9 mouse cellular contexts compared by ENCODE assay signal in the genomic region with DNA sequence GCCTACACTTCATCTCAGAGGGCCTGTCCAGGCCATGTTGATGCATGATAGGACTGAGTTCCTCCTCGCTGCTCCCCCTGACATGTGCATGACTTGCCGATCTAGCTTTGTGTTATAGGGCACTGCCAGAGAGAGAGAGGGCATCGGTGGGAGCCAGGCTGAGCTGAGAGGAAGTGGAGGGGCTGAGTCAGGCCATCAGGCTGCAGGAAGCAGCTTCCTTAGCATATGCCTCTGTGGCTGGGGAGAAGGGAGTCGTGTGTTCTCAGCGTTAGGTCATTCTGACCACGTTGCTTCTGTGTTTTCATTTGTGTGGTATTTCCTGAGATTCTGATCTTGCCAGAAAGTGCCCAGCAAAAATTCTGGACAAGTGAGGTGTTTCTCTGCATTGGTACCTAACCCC. TPM values are rescaled to one million over a fixed set of nuclear protein-coding genes. Genes with fewer than 3 reads are reported as not detected.
DNase-seq lines count a peak whose midpoint lies in the region; ATAC-seq lines count a peak whose summit lies in the region.
"Had no signal": no experiment of that assay in that cellular context is flagged by ENCODE, and none has a peak within 500 bp of the region (broad histone marks: within the 10 kb centered on the region; RNA-seq: fewer than 3 reads in every experiment).

No protein-coding gene starts in this region.

- 45% methylated on average over 6 of the region's 6 CpGs for WGBS in heart, embryonic 13.5 days

- peak overlapping the region; percentile 47; the same call in 1 of the 2 replicates for H3K9ac ChIP-seq in heart, embryonic 13.5 days
- H3K9ac ChIP-seq: hindbrain, embryonic 15.5 days had no signal

- H3K27ac ChIP-seq in heart, embryonic 13.5 days (replicated peaks), result peak overlapping the region; percentile 59
- H3K27ac ChIP-seq: hindbrain, embryonic 15.5 days had no signal

- DNase-seq in kidney, adult 9 months, result peak; percentile 26
- no peak for DNase-seq in kidney, postnatal 25 days
- DNase-seq in cerebellum, adult 9-11 months, result no peak
- DNase-seq in left cerebral cortex, adult 9 months (ENCODE audit: low spot score in 2 of 2), result no peak
- DNase-seq in adrenal gland, adult 2 months, result no peak

- peaks cover 77% of the 10 kb centered on the region for H3K4me1 ChIP-seq in heart, embryonic 13.5 days

- ATAC-seq in CD4-positive, CD25-positive, alpha-beta regulatory T cell, adult 4 months, result peak; percentile 51
- no peak for ATAC-seq in heart, embryonic 13.5 days (ENCODE audit: extremely low read depth, insufficient number of reproducible peaks, low FRiP score, low TSS enrichment)
- ATAC-seq in megakaryocyte-erythroid progenitor cell, adult 5-6 weeks (replicated peaks; ENCODE audit: low FRiP score, low TSS enrichment, poor library complexity, severe bottlenecking), result peak; percentile 31

- no peaks in the 10 kb centered on the region for H3K36me3 ChIP-seq in heart, embryonic 13.5 days
- H3K36me3 ChIP-seq: hindbrain, embryonic 15.5 days had no signal

- H3K27me3 ChIP-seq in heart, embryonic 13.5 days (replicated peaks), result no peaks in the 10 kb centered on the region
- H3K27me3 ChIP-seq: hindbrain, embryonic 15.5 days had no signal

- H3K4me3 ChIP-seq in heart, embryonic 13.5 days, result no peak overlapping the region
- H3K4me3 ChIP-seq: hindbrain, embryonic 15.5 days had no signal

- no peak overlapping the region for H3K4me2 ChIP-seq in heart, embryonic 13.5 days
- H3K4me2 ChIP-seq: hindbrain, embryonic 15.5 days had no signal

- no peaks in the 10 kb centered on the region for H3K9me3 ChIP-seq in heart, embryonic 13.5 days
- H3K9me3 ChIP-seq: hindbrain, embryonic 15.5 days had no signal

RNA-seq across cellular contexts. Expression of gene Ptpn1, which starts 17.4 kb away (rescaled TPM):
- polyA plus RNA-seq in CD4-positive, CD25-positive, alpha-beta regulatory T cell, adult 4 months (2017; shearing (Covaris generic)), result 100 to 1,000 TPM in 1 of 2 experiments, 10 to 100 TPM in 1; 99.2 to 126 TPM
- 42.1 and 47.2 TPM in 2 replicates for polyA plus RNA-seq in heart, embryonic 13.5 days (2015; fragmentation: Nextera tagmentation; extraction: Ambion mirVana)
- total RNA-seq in megakaryocyte-erythroid progenitor cell, adult 5-6 weeks (2014; fragmentation: Nextera tagmentation), result 24.3 and 29.1 TPM in 2 replicates
- total RNA-seq in megakaryocyte-erythroid progenitor cell, adult 5-6 weeks (2017), result 31.9 and 56.4 TPM in 2 replicates
- 10 to 100 TPM; 55.1 to 71.3 TPM for total RNA-seq in adrenal gland, adult 2 months (2021)
- 52.3 and 57.9 TPM in 2 replicates for polyA plus RNA-seq in adrenal gland, adult 2 months (2012; rRNA removed)
